Mouse (Mus musculus): ENCODE results near the gene Serpina6.

Gene Serpina6

DNA sequence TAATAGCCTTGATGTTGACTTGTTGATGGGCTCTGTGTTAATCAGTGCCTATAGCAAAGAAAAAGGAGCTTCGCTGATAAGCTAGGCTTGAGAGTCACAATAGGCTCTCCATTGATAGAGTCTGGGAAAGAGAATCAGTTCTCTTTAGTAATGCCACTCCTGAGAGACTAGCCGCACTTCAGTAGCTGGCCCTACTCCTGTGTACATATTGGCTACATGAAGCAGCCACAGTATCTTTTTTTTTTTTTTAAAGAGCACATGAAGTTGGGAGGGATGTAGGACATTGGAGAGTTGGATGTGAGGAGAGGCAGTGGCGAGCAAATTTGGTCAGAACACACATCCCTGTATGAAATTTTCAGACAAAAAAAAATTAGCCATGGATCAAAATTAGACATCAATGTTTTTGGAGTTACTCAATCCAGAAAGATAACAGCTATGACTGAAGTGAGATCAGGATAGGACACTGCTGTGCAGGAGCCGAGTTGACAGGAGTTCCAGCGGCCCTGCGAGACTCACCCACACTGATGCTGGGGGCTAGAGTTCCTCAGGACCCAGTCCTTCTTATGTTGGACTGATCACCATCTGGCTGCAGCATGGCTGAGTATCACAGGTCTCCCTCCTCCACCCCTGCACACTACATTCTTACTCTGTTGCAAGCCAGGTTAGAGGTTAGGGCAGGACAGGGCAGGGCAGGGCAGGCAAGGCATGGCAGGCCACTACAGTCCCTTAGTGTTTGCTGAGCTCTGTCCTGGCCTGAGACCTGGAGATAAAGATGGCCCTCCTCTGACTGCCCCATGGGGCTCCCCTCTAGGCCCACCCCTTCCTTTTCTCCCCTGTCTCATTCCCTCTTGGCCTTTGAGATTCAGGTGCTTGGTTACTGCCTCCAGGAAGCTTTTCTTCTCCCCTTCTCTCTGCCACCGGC is 1.6 kb downstream of the Serpina6 start:
- no peak for DNase-seq

DNA sequence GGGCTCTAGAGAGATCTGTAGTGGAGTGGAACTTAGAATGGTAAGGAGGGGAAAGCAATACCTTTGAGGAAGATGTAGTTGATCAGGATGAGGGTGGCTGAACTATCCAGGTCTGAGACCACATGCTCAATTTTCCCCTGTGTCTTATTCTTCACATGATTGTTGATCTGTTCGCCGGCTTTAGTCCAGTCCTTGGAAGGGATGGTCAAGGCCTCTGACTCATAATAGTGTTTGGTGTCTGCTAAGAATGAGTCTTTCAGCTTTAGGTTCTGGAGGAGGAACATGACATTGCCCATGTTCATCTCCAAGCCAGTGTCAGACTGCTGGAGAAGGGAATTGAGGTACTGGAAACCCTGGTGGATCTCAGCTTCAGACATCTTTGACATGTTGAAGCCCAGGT is 3.2 kb downstream of the Serpina6 start:
- DNase-seq: no peak

DNA sequence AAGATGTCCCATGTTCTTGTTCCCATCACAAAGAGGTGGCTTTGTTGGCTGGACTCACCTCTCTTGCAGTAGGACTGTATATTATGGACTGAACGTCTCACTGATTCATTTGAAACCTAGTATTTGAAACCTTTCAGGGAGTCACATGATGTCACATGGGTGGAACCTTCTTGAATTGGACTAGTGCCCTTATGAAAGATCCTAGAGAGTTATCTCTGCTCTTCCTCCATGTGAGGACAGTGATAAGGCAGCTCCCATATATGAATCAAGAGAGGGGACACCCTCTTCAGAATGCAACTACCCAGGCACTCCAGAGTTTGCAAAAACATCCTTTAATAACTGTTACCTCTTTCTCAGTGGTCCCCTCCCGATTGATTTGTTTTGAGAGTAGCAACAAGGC is 10.7 kb downstream of the Serpina6 start:
- no peak for DNase-seq

DNA sequence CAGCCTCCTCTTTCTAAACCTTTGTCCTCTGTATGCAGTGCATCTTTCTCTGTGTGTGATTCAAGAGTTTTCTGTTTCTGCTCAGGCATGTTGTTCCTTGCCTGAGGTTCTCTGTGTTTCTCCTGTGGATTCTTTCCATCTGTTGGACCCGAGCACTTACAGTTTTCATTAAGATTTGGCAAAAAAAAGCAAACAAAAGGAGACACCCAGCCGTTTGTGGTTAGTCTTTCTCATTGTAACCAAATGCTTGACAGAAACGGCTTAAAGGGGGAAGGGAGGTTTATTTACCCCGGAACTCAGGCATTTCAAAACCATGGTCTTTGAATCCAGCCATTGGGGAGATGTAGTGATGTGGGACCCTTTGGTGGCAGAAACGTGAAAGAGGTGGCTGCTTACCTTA is 12.4 kb downstream of the Serpina6 start:
- DNase-seq: no peak

DNA sequence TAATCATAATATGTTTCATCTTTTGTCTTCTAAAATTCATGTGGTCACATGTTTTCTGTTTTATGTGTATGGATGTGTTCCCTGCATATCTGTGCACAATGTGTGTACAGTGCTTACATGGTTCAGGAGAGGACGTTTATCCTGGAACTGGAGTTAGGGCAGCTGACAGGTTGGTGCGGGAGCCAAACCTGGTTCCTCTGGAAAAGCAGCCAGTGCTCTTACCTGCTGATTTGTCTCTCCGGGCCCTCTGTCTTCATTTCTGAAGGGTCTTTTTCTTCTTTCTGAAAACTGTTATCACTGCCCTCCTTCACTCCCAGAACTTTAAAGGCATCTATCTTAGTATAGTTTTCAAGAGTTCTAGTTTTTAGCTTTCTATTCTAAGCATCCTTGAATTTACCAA is 13.2 kb downstream of the Serpina6 start:
- DNase-seq: no peak

DNA sequence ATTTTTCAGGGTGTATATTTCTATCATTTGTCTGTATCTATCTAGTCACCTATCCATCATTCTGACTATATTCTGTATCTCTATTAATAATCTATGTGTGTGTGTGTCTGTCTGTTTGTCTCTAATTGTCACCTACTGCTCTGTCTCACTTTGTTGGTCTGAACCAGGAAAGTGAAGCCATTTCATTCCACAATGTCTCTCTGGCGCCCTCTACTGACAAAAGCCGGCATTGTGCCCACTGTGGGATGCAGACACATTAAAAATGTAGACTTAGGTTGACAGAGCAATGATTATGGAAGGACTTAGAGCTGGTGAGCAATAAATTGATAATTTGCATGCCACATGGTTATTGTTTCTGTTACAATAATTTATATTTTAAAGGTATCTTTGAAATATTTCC is 13.7 kb downstream of the Serpina6 start:
- DNase-seq: peak; percentile 80

DNA sequence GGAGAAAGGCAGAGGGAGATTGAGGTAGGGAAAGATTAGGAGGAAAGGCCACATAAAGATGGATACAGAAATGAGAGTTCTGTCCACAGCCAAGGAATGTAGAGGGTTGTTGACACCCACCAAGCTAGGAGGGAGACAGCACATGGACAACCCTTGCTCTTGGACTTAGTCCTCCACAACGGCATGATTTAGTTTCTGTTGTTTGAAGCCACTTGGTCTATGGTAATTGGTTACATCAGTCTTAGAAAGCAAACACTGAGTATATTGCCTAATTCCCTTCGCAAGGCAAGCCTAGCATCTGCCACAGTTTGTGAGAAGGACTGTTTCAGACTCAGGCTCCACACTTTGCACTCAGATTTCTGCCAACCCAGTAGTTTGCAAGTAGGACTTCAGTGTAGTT is 21.2 kb downstream of the Serpina6 start:
- no peak for DNase-seq

DNA sequence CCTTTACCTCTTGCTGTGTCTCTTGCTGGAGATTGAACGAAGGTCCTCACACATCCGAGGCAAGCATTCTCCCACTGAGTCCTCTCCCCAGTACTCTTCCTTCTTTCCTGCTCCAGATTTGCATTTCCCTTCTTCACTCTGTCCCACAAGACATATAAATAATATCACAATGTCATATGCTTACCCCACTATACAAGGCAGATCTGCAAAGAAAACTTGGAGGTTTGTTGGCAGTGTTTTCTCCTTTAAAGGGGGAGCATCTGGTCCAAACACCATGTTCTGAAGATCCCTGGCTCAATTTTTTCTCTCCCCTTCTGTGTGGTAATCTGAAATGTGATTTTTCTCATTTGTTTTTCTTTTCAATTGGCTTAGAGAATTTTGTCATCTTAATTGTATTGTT is 22.6 kb downstream of the Serpina6 start:
- no peak for DNase-seq

DNA sequence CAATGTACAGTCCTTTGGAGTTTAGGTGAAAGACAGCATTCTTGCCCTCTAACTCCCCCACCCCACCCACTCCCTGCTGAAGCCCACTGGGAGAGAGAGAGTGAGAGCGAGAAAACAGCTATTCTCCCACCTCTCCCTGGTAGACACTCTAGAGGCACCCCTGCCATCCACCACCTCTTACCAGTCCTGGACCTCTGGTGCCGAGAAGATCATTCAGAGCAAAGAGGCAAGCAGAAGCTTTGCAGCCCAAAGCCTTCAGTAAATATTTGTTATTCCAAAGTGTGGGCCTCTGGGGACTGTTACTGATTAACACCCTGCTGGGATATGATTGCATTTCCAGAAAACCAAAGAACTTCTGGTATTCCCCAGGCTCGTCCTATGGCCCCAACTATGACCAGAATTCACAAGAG is 25.8 kb downstream of the Serpina6 start, which contains the start of gene Serpina10:
Serpina10 (minus strand) TSS at position 242 of the 410 bp plus-strand sequence.
- no peak for DNase-seq

DNA sequence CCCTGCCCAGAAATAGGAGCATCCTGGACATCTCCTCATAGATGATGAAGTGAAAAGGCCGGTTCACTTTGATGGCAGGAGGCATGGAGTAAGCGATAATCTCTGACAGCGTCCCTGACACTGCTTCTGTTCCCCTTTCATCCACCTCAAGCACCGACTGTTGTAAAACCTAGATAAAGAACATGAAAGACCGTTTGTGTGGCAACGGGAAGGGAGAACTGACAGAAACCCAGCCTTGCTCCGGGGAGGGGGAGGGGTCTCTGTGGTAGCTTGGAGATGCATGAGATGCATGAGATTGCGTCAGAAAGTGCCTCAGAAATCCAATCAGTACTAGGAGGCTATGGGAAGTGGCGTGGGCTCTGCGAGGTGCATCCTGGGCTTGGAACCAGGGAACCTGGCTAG is 40.2 kb downstream of the Serpina6 start:
- DNase-seq: no peak

DNA sequence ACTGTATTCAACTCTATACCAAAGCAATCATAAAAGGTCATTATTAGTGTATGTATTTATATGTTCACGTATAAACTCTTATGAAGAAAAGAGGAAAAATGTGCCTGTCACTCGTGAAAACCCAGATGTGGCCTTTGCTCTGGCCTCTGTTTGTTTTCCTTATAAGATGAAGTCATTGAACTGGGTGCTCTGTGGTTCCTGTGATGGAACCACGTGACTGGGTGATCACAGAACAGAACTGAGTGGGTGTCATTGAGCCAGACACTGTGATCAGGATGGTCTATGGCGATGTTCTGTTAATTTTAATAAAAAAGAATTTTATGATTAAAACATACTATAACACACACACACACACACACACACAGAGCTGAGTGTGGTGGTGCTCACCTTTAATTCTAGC is 41.3 kb downstream of the Serpina6 start:
- DNase-seq: no peak

DNA sequence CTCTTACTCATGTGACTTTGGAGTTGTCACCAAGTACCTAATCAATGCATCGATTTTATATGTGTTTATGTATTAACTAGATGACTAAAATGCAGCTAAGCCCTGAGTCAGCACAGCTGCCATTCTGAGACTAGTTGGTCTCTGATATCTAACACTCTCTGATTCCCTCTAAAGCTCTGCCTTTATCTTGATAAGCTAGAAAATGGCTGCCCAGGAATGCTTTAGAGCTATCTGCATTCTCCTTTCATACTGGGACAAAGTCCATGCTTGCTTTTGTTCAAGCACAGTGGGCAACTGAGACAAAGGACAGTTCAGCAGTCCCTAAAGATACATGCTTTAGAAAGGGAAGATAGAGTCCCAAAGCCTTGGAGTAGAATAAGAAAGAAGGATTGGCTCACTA is 41.9 kb downstream of the Serpina6 start:
- no peak for DNase-seq

DNA sequence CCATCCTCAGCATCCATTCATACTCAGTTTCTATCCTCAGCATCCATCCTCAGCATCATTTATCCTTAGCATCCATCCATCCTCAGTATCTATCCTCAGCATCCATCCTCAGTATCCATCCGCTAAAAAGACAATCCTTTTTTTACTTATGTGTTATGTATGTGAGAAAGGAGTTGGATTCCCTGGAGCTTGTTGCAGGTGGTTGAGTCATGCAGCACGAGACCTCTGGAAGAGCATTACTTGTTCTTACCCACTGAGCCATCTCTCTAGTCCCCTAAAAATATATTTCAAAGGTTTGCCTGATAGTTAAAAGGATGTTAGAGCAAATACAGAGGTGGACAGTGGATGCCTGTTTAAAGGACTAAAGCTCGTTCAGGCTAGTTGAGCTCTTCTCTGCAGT is 55.2 kb downstream of the Serpina6 start:
- DNase-seq: no peak

DNA sequence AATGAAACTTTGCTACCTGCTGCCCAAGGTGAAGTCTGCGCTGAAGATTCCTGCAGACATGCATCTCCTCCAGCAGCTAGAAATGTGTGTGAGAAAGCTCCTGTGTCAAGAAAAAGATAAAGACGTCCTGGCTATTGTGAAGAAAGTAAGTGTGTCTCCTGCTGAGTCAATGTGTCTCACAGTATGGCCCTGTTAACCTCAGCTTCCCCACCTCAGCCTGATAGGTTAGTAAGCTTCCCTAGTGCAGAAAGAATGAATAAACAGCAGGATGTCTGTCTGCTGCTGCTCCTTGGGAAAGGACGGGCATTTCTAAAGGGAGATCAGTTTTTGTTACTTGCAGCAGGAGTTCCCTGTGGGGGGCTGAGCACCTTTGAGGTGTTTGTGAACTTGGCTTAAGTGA is 56.6 kb downstream of the Serpina6 start:
- DNase-seq: no peak

DNA sequence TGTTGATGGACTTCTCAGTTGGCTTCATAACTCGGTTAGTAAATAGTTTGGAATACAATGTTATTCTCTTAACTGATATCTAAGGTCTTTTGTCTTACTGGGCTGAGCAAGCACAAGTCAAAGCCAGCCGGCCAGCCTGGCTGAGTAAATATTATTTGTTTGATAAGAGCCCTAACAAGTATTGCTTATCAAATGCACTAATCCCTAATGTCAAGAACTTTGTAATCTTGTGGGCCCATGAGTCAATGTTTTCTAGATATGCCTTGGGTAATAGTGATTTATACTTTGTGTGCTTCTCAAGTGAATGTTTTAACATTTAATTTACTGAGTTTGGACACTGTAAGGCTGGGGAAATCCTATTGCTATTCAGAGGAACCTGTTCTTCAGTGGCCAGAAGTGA is 58.6 kb downstream of the Serpina6 start:
- DNase-seq: no peak

Measured in kidney, postnatal 14 days (tissue).